Mouse (Mus musculus) intestine, embryonic 14.5 days (tissue): ENCODE data around the gene Zfp385b. TPM values are rescaled to one million over a fixed set of nuclear protein-coding genes. Genes with fewer than 3 reads are reported as not detected.

ENCODE experiments used
- ATAC-seq: fragments of 200-750 bp; cut with Nextera tagmentation; replicated peaks from 2 replicates; pipeline ENCODE4 v1.8.0; 2017; ENCODE audit warnings: low read depth, moderate number of reproducible peaks, moderate TSS enrichment, moderate library complexity; ENCODE audit not compliant: low FRiP score, low TSS enrichment
- DNase-seq: peaks from one replicate; pipeline ENCODE4 v3.0.0-alpha.2; 2018; ENCODE audit warnings: low spot score
- H3K27ac ChIP-seq: fragments of 300-500 bp; sonication (generic); 2 replicates; pipeline ENCODE4 v1.5.1; 2014; ENCODE audit warnings: low read depth, mild to moderate bottlenecking, control low read depth
- H3K27me3 ChIP-seq: fragments of 300-500 bp; sonication (generic); replicated peaks from 2 replicates; pipeline ENCODE4 v1.6.1; 2014; ENCODE audit warnings: low read length, control low read depth; ENCODE audit not compliant: control insufficient read depth, insufficient read depth
- H3K36me3 ChIP-seq: fragments of 300-500 bp; sonication (generic); 2 replicates; pipeline ENCODE4 v1.6.1; 2014; ENCODE audit warnings: low read length, control low read depth; ENCODE audit not compliant: control insufficient read depth, insufficient read depth
- H3K4me1 ChIP-seq: fragments of 300-500 bp; sonication (generic); replicated peaks from 2 replicates; pipeline ENCODE4 v1.6.1; 2014; ENCODE audit warnings: low read length, control low read depth, mixed read lengths; ENCODE audit not compliant: control insufficient read depth, insufficient read depth
- H3K4me2 ChIP-seq: fragments of 300-500 bp; sonication (generic); 2 replicates; pipeline ENCODE4 v1.6.1; 2014; ENCODE audit warnings: low read length
- H3K4me3 ChIP-seq: fragments of 300-500 bp; sonication (generic); 2 replicates; pipeline ENCODE4 v1.5.1; 2014; ENCODE audit warnings: low read depth, low read length, control low read depth, mixed read lengths
- H3K9ac ChIP-seq: fragments of 300-500 bp; sonication (generic); 2 replicates; pipeline ENCODE4 v1.6.1; 2014; ENCODE audit warnings: mild to moderate bottlenecking, low read length
- H3K9me3 ChIP-seq: fragments of 300-500 bp; sonication (generic); 2 replicates; pipeline ENCODE4 v1.6.1; 2016; ENCODE audit warnings: low read length, control low read depth; ENCODE audit not compliant: control insufficient read depth
- WGBS: fragments of 180-500 bp; shearing (Covaris S2); extraction: QIAGEN DNeasy Blood & Tissue Kit; methylation state at CpG from one replicate; pipeline ENCODE4 v1.1.7; 2014; 5-methylcytosine and 5-hydroxymethylcytosine counted together
- polyA plus RNA-seq: library from polyadenylated mRNA; unstranded; fragments of >200 nt; fragmentation: Nextera tagmentation; extraction: Ambion mirVana; gene quantifications from 2 replicates; pipeline ENCODE4 v1.2.1, GENCODE M21; 2014

Gene Zfp385b
- polyA plus RNA-seq, 1 experiment from 2014 or later, result 7.9 TPM

- DNase-seq (no peak), ATAC-seq (no peak)
- Histone ChIP-seq H3K9me3 (no peaks in the 10 kb centered on the region), H3K4me2 (no peak overlapping the region), H3K27ac (no peak overlapping the region), H3K9ac (no peak overlapping the region), H3K4me3 (no peak overlapping the region), H3K27me3 (no peaks in the 10 kb centered on the region), H3K36me3 (no peaks in the 10 kb centered on the region), H3K4me1 (no peaks in the 10 kb centered on the region)
- 95% methylated on average over 7 of the region's 7 CpGs for WGBS
Measured at GRCm38 (mm10) chr2:77745246-77745645, 74.2 kb downstream of the Zfp385b start.

GRCm38 (mm10) chr2:77742359-77742758, 77.1 kb downstream of the Zfp385b start:
- H3K27ac ChIP-seq, result no peak overlapping the region
- no peak for ATAC-seq
- H3K9me3 ChIP-seq, result no peaks in the 10 kb centered on the region
- no peaks in the 10 kb centered on the region for H3K4me1 ChIP-seq
- DNase-seq, result no peak
- no peaks in the 10 kb centered on the region for H3K36me3 ChIP-seq
- H3K9ac ChIP-seq, result no peak overlapping the region
- H3K27me3 ChIP-seq, result no peaks in the 10 kb centered on the region
- no peak overlapping the region for H3K4me2 ChIP-seq
- no peak overlapping the region for H3K4me3 ChIP-seq
- WGBS, result 64% methylated on average over 4 of the region's 4 CpGs

- H3K27me3 ChIP-seq, result no peaks in the 10 kb centered on the region
- H3K4me3 ChIP-seq, result no peak overlapping the region
- H3K36me3 ChIP-seq, result no peaks in the 10 kb centered on the region
- H3K27ac ChIP-seq, result no peak overlapping the region
- no peak overlapping the region for H3K4me2 ChIP-seq
- DNase-seq, result no peak
- H3K9ac ChIP-seq, result no peak overlapping the region
- H3K4me1 ChIP-seq, result no peaks in the 10 kb centered on the region
- H3K9me3 ChIP-seq, result no peaks in the 10 kb centered on the region
- ATAC-seq, result no peak
- WGBS, result 49% methylated on average over 2 of the region's 2 CpGs
Measured at GRCm38 (mm10) chr2:77730196-77730595, 89.2 kb downstream of the Zfp385b start.

- no peak overlapping the region for H3K4me3 ChIP-seq
- H3K27me3 ChIP-seq, result no peaks in the 10 kb centered on the region
- H3K9me3 ChIP-seq, result no peaks in the 10 kb centered on the region
- no peak overlapping the region for H3K4me2 ChIP-seq
- H3K27ac ChIP-seq, result no peak overlapping the region
- H3K4me1 ChIP-seq, result no peaks in the 10 kb centered on the region
- H3K9ac ChIP-seq, result no peak overlapping the region
- 74% methylated on average over 7 of the region's 7 CpGs for WGBS
- DNase-seq (no peak), ATAC-seq (no peak)
- no peaks in the 10 kb centered on the region for H3K36me3 ChIP-seq
Measured at GRCm38 (mm10) chr2:77726798-77727197, 92.6 kb downstream of the Zfp385b start.

GRCm38 (mm10) chr2:77720806-77721205, 98.6 kb downstream of the Zfp385b start:
- Histone ChIP-seq H3K4me2 (no peak overlapping the region), H3K4me3 (no peak overlapping the region), H3K9me3 (no peaks in the 10 kb centered on the region), H3K27me3 (no peaks in the 10 kb centered on the region), H3K36me3 (no peaks in the 10 kb centered on the region), H3K27ac (no peak overlapping the region), H3K4me1 (no peaks in the 10 kb centered on the region), H3K9ac (no peak overlapping the region)
- ATAC-seq, result no peak
- DNase-seq, result no peak
- 88% methylated on average over 4 of the region's 4 CpGs for WGBS

- no peaks in the 10 kb centered on the region for H3K27me3 ChIP-seq
- H3K36me3 ChIP-seq, result no peaks in the 10 kb centered on the region
- no peak overlapping the region for H3K4me3 ChIP-seq
- no peak overlapping the region for H3K4me2 ChIP-seq
- no peaks in the 10 kb centered on the region for H3K4me1 ChIP-seq
- DNase-seq (no peak), ATAC-seq (no peak)
- no peak overlapping the region for H3K9ac ChIP-seq
- WGBS, result 82% methylated on average over 3 of the region's 3 CpGs
- H3K27ac ChIP-seq, result no peak overlapping the region
- H3K9me3 ChIP-seq, result no peaks in the 10 kb centered on the region
Measured at GRCm38 (mm10) chr2:77716367-77716766, 103.1 kb downstream of the Zfp385b start.

GRCm38 (mm10) chr2:77713886-77714285, 105.6 kb downstream of the Zfp385b start:
- Histone ChIP-seq H3K36me3 (no peaks in the 10 kb centered on the region), H3K9me3 (no peaks in the 10 kb centered on the region), H3K4me1 (no peaks in the 10 kb centered on the region), H3K9ac (no peak overlapping the region), H3K27me3 (no peaks in the 10 kb centered on the region), H3K4me2 (no peak overlapping the region), H3K27ac (no peak overlapping the region), H3K4me3 (no peak overlapping the region)
- 31% methylated on average over 5 of the region's 5 CpGs for WGBS
- no peak for DNase-seq
- ATAC-seq, result no peak

GRCm38 (mm10) chr2:77711751-77712150, 107.7 kb downstream of the Zfp385b start:
- Histone ChIP-seq H3K4me2 (no peak overlapping the region), H3K9me3 (no peaks in the 10 kb centered on the region), H3K9ac (no peak overlapping the region), H3K4me3 (no peak overlapping the region), H3K36me3 (no peaks in the 10 kb centered on the region), H3K27ac (no peak overlapping the region), H3K4me1 (no peaks in the 10 kb centered on the region), H3K27me3 (no peaks in the 10 kb centered on the region)
- DNase-seq (no peak), ATAC-seq (no peak)
- WGBS, result 59% methylated on average over 1 of the region's 1 CpGs

GRCm38 (mm10) chr2:77709206-77709794, 110.1 kb downstream of the Zfp385b start:
- WGBS, result 24% methylated on average over 7 of the region's 7 CpGs
- peak overlapping the region; percentile 37; the same call in 1 of the 2 replicates for H3K4me2 ChIP-seq

More at GRCm38 (mm10) chr2:77709206-77709794, 110.1 kb downstream of the Zfp385b start:
- Histone ChIP-seq H3K36me3 (no peaks in the 10 kb centered on the region), H3K4me1 (no peaks in the 10 kb centered on the region), H3K9ac (no peak overlapping the region), H3K4me3 (no peak overlapping the region), H3K27ac (no peak overlapping the region), H3K27me3 (no peaks in the 10 kb centered on the region), H3K9me3 (no peaks in the 10 kb centered on the region)
- DNase-seq (peak; percentile 71), ATAC-seq (no peak)
